Mouse (Mus musculus) embryonic stem cell, embryonic (primary cell): ENCODE measurements around the gene Prr15.

ENCODE experiments used
- CTCF ChIA-PET, 4 experiments: fragments of 300-600 bp in 2 of 4; fragments of 350-600 bp in 2 of 4; sonication (Branson Sonifier 250); formaldehyde crosslinking; loops; one replicate each; lab custom pipeline; 2022; ENCODE audit warnings: inconsistent platforms in 2 of 4; lab: Charles Lee
- POLR2A ChIA-PET, 4 experiments: fragments of 300-600 bp in 2 of 4; fragments of 350-600 bp in 2 of 4; sonication (Branson Sonifier 250); formaldehyde crosslinking; loops; one replicate each; lab custom pipeline; 2022; ENCODE audit warnings: antibody characterized with exemption in 4 of 4, inconsistent platforms in 1 of 4; lab: Charles Lee

The Prr15 gene

GRCm38 (mm10) chr6:54364406-54365136, 38.9 kb downstream of the Prr15 start:
- CTCF ChIA-PET, result interaction anchor here in 1 of 4 experiments (0.6 kb wide), 1 partner anchor 1394 kb away, joined by 3 read pairs; no protein-coding TSS in a partner anchor
- POLR2A ChIA-PET, result interaction anchor here in 2 of 4 experiments (0.6 to 1.0 kb wide), 2 partner anchors 14 to 52 kb away, joined by 3 to 12 read pairs; no protein-coding TSS in a partner anchor

- ChIA-PET CTCF (interaction anchor here in 2 of 4 experiments (0.6 kb wide), 3 partner anchors 11 to 528 kb away, joined by 3 to 9 read pairs (median 4); no protein-coding TSS in a partner anchor), POLR2A (no interaction called here)
These were observed 41.0 kb downstream of the Prr15 start for GRCm38 (mm10) chr6:54366607-54367006.

- ChIA-PET CTCF (interaction anchor here (0.5 to 1.1 kb wide), 13 partner anchors 8 to 1152 kb away, joined by 3 to 19 read pairs (median 3); no protein-coding TSS in a partner anchor), POLR2A (no interaction called here)
These were observed 42.4 kb downstream of the Prr15 start for GRCm38 (mm10) chr6:54368071-54368470.

GRCm38 (mm10) chr6:54369913-54370542, 44.4 kb downstream of the Prr15 start:
- CTCF ChIA-PET, result no interaction called here
- POLR2A ChIA-PET, result no interaction called here

GRCm38 (mm10) chr6:54371874-54372273, 46.2 kb downstream of the Prr15 start:
- ChIA-PET CTCF (no interaction called here), POLR2A (interaction anchor here in 1 of 4 experiments (0.6 kb wide), 1 partner anchor 10 kb away, joined by 3 read pairs; no protein-coding TSS in a partner anchor)

GRCm38 (mm10) chr6:54379356-54379755, 53.7 kb downstream of the Prr15 start:
- CTCF ChIA-PET, result no interaction called here
- POLR2A ChIA-PET, result interaction anchor here in 1 of 4 experiments (1.2 kb wide), 1 partner anchor 15 kb away, joined by 3 read pairs; no protein-coding TSS in a partner anchor
